Mouse (Mus musculus) CH12.LX (cell line): ENCODE measurements around the gene Rmi1.

ENCODE experiments used
- BHLHE40 ChIP-seq: IDR thresholded peaks from 2 replicates; pipeline ENCODE4 v1.6.1; 2011; ENCODE audit warnings: mild to moderate bottlenecking, low read depth, low read length, improper control_type of control experiment
- CHD1 ChIP-seq: IDR thresholded peaks from 2 replicates; pipeline ENCODE4 v1.6.1; 2012; ENCODE audit warnings: low read depth, low read length, improper control_type of control experiment, inconsistent platforms
- CTCF ChIP-seq, 2 experiments: IDR thresholded peaks in 1 of 2; conservative IDR thresholded peaks in 1 of 2; 2 replicates each; pipeline ENCODE4 v1.5.1; 2011 to 2012; ENCODE audit warnings: low read depth in 2 of 2, low read length in 2 of 2, improper control_type of control experiment in 1 of 2, inconsistent platforms in 1 of 2, mild to moderate bottlenecking in 1 of 2, moderate library complexity in 1 of 2
- ELF1 ChIP-seq: IDR thresholded peaks from 2 replicates; pipeline ENCODE4 v1.6.1; 2014; ENCODE audit warnings: low read depth, mild to moderate bottlenecking, inconsistent platforms, low read length, improper control_type of control experiment
- EP300 ChIP-seq: IDR thresholded peaks from 2 replicates; pipeline ENCODE4 v1.6.1; 2011; ENCODE audit warnings: low read length, improper control_type of control experiment
- MXI1 ChIP-seq: IDR thresholded peaks from 2 replicates; pipeline ENCODE4 v1.6.1; 2011; ENCODE audit warnings: mild to moderate bottlenecking, low read depth, low read length, improper control_type of control experiment
- POLR2A ChIP-seq: IDR thresholded peaks from 2 replicates; pipeline ENCODE4 v1.6.1; 2011; ENCODE audit warnings: low read depth, mild to moderate bottlenecking, improper control_type of control experiment, low read length
- POLR2AphosphoS2 ChIP-seq: IDR thresholded peaks from 2 replicates; pipeline ENCODE4 v1.6.1; 2011; ENCODE audit warnings: low read depth, low read length, improper control_type of control experiment
- UBTF ChIP-seq: IDR thresholded peaks from 2 replicates; pipeline ENCODE4 v1.6.1; 2012; ENCODE audit warnings: low read depth, mild to moderate bottlenecking, inconsistent platforms, low read length, improper control_type of control experiment, moderate library complexity
- USF1 ChIP-seq: IDR thresholded peaks from 2 replicates; pipeline ENCODE4 v1.6.1; 2014; ENCODE audit warnings: low read depth, mild to moderate bottlenecking, inconsistent platforms, low read length, improper control_type of control experiment

DNA sequence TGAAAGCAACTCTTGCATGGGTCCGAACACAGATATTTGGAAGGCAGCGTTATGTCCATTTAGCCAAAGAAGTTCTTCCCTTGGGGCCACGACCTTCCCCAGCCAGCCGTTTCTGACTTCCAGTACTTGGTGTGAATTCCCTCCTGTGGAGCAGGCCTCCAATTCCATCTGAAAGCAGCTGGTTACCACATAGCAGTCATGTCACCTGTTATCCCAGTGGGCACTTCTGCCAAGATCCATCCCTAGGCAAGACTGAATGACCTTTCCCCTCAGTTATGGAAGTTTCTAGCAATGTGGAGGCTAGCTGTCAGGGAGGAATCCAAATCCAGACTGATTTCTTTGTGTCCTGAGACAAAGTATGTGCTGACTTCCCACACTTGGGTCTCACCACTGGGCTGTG, 19.0 kb downstream of the Rmi1 start:
- TF ChIP-seq CTCF (conservative IDR thresholded peaks at IDR 0.05 in 1 of 2, IDR thresholded peaks at IDR 0.05 in 1 of 2; ENCODE audit: low read depth in 2 of 2, low read length in 2 of 2) (no peak), POLR2AphosphoS2 (no peak), ELF1 (no peak), UBTF (no peak), POLR2A (no peak), MXI1 (no peak), USF1 (no peak), CHD1 (no peak), EP300 (no peak), BHLHE40 (no peak)
